Mouse (Mus musculus): ENCODE measurements around the gene Capn8. TPM values are rescaled to one million over a fixed set of nuclear protein-coding genes. Genes with fewer than 3 reads are reported as not detected.

Gene Capn8
- total and polyA plus RNA-seq, 3 experiments: not detected

DNA sequence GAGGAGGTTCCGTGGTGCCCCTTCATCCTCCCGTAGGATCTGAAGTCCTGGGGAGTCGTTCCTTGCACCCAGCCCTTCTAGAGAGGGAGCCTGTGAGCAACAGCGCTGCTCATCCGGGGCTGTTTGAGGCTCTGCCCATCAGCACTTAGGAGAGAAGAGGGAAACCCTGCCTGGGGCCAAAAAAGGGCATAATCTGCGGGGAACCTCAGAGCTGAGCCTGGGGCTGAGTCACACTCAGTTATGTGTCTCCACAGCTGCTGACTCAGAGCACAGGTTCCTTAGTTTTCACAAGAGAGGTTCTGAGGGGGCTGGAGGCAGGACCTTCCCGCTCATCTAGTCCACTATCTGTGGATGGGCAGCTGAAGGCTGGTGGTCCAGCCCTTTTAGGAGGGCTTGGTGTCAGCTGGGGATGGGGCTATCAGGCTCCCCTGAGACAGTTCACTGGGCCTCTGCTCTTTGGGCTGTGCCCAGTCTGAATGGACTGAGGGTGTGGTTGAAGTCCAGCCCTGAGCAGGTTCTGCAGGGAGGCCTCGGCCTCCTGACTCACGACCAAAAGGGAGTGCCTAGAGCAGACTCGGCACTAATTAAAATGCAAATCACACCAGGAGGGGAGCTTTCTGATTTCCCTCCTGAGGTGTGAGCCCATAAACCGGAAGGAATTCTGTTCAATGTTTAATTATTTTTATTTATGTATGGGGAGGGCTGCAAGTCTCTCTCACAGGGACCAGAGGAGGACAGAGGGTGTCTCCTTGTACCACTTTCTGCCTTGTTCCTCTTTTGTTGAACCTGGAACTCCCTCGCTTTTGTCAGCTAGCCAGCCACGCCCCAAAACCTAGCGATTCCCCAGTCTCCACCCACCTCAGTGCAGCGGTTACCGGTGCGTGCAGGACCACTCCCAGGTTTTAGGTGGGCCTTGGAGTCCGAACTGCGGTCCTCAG is 36.6 kb upstream of the Capn8 start:
- Histone ChIP-seq H3K4me1 (ENCODE audit: insufficient read depth, low read depth, low read length) (no peaks in the 10 kb centered on the region), H3K9me3 (replicated peaks) (no peaks in the 10 kb centered on the region), H3K36me3 (replicated peaks) (no peaks in the 10 kb centered on the region), H3K4me3 (ENCODE audit: low read depth, low read length) (no peak overlapping the region), H3K27me3 (ENCODE audit: insufficient read depth, low read length) (no peaks in the 10 kb centered on the region)
- DNase-seq (ENCODE audit: low spot score): no peak
- no peak for TF ChIP-seq POLR2AphosphoS5 (IDR thresholded peaks at IDR 0.05; ENCODE audit: insufficient replicate concordance, low read depth, low read length)
- no peak for TF ChIP-seq CTCF (IDR thresholded peaks at IDR 0.05; ENCODE audit: low read depth, low read length)
- no peak for TF ChIP-seq TAL1 (conservative IDR thresholded peaks at IDR 0.05; ENCODE audit: low read depth, low read length)
- no peak for TF ChIP-seq GATA1 (IDR thresholded peaks at IDR 0.05; ENCODE audit: borderline replicate concordance, low read length)
- TF ChIP-seq GATA2 (IDR thresholded peaks at IDR 0.05; ENCODE audit: borderline replicate concordance, low read depth, low read length): no peak
- no peak for ATAC-seq (ENCODE audit: extremely low read depth, insufficient number of reproducible peaks, low FRiP score, poor library complexity, severe bottlenecking)

DNA sequence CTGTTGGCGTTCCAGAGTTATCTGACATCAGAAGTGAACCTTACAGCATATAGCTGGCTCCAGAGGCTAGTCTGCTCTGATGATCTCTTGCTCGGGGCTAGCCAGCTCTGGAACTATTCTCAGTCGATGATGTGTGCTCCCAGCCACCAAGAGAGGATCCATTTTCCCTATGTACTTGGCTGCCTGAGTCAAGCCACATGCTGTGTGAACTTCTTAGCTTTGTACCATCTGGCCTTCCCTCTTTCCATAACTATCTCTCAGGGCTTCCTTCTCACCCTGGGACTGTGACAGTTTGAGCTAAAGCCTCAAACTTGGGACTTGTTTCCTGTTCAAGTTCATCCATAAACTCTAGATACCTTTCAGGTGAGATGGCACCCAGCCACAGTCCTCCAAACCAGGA is 31.2 kb upstream of the Capn8 start:
- Histone ChIP-seq H3K9me3 (replicated peaks) (no peaks in the 10 kb centered on the region), H3K36me3 (replicated peaks) (no peaks in the 10 kb centered on the region), H3K4me3 (ENCODE audit: low read depth, low read length) (no peak overlapping the region), H3K4me1 (ENCODE audit: insufficient read depth, low read depth, low read length) (no peaks in the 10 kb centered on the region), H3K27me3 (ENCODE audit: insufficient read depth, low read length) (no peaks in the 10 kb centered on the region)
- ATAC-seq (ENCODE audit: extremely low read depth, insufficient number of reproducible peaks, low FRiP score, poor library complexity, severe bottlenecking) (no peak), DNase-seq (ENCODE audit: low spot score) (no peak)
- no peak for TF ChIP-seq TAL1 (conservative IDR thresholded peaks at IDR 0.05; ENCODE audit: low read depth, low read length)

DNA sequence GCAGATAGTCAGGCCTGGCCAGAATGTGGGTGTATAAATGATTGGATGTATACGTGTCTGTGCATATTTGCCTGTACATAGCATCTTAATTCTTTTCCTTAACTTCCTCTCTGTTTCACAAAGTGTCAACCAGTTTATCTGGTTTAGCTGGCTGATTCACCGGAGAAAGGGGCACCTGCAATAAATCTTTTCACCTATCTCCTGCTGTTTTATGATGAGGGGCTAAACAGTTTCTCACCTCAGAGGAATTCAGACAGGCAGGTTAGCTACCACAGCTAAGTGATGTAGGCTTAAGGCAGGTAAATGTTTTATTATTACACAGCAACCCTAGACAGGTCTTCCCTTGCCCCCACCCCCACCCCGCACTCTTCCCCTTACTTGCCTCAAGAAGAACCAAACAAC is 29.7 kb upstream of the Capn8 start:
- Histone ChIP-seq H3K36me3 (replicated peaks) (no peaks in the 10 kb centered on the region), H3K9me3 (replicated peaks) (no peaks in the 10 kb centered on the region), H3K4me3 (ENCODE audit: low read depth, low read length) (no peak overlapping the region), H3K4me1 (ENCODE audit: insufficient read depth, low read depth, low read length) (peaks cover 5% of the 10 kb centered on the region; the same call in 1 of the 2 replicates), H3K27me3 (ENCODE audit: insufficient read depth, low read length) (no peaks in the 10 kb centered on the region)
- DNase-seq (ENCODE audit: low spot score): no peak
- TF ChIP-seq CTCF (IDR thresholded peaks at IDR 0.05; ENCODE audit: low read depth, low read length): no peak
- no peak for TF ChIP-seq TAL1 (conservative IDR thresholded peaks at IDR 0.05; ENCODE audit: low read depth, low read length)
- TF ChIP-seq GATA1 (IDR thresholded peaks at IDR 0.05; ENCODE audit: borderline replicate concordance, low read length): no peak
- no peak for TF ChIP-seq POLR2AphosphoS5 (IDR thresholded peaks at IDR 0.05; ENCODE audit: insufficient replicate concordance, low read depth, low read length)
- no peak for TF ChIP-seq GATA2 (IDR thresholded peaks at IDR 0.05; ENCODE audit: borderline replicate concordance, low read depth, low read length)
- no peak for ATAC-seq (ENCODE audit: extremely low read depth, insufficient number of reproducible peaks, low FRiP score, poor library complexity, severe bottlenecking)

DNA sequence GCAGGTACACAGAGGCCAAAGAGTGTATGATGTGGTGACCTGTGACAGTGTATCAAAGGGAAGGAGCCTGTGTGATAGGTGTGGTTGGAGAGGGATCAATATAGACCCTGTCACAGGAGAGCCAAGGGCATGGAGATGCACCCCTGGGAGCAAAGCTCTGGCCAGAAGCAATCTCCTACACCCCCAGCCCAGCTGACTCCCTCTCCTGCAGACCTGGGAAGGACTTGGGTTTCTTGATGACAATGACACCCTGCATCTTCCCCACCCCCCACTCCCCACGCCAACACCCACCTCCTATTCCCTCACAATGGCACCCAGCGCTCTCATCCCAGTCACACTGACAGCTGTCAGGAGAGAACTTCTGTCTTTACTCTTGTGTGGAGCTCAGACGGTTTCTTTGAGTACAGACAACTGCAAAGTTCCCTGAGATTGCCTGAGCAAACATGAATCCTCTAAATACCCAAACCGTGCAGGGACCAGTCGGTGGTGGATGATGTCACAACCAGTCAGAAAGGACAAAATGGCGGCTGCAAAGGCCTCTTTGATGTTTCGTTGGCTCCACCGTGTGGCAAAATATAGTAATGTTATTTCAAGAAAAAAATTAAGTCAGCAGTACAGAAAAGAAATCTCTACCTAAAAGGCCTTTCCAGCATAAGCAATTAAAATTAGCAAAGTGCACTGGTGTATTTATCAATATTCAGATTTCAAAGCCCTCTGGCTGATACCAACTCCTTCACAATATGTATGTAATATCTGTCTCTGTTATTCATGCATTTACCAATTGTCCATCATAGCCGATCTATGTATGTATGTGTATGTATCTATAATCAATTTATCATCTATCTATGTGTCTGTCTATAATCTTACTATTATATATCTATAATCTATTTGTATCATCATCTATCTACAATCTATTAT is 25.5 kb upstream of the Capn8 start:
- peaks cover 5% of the 10 kb centered on the region; the same call in 1 of the 2 replicates for H3K4me1 ChIP-seq (ENCODE audit: insufficient read depth, low read depth, low read length)
- DNase-seq (ENCODE audit: low spot score) (peak; percentile 52), ATAC-seq (ENCODE audit: extremely low read depth, insufficient number of reproducible peaks, low FRiP score, poor library complexity, severe bottlenecking) (peak; percentile 89)
- H3K36me3 ChIP-seq (replicated peaks): no peaks in the 10 kb centered on the region
- H3K9me3 ChIP-seq (replicated peaks): no peaks in the 10 kb centered on the region
- peak overlapping the region; percentile 7; the same call in 1 of the 2 replicates for H3K4me3 ChIP-seq (ENCODE audit: low read depth, low read length)
- H3K27me3 ChIP-seq (ENCODE audit: insufficient read depth, low read length): no peaks in the 10 kb centered on the region
- TF ChIP-seq TAL1 (conservative IDR thresholded peaks at IDR 0.05; ENCODE audit: low read depth, low read length): no peak
- TF ChIP-seq GATA2 (IDR thresholded peaks at IDR 0.05; ENCODE audit: borderline replicate concordance, low read depth, low read length): no peak
- no peak for TF ChIP-seq POLR2AphosphoS5 (IDR thresholded peaks at IDR 0.05; ENCODE audit: insufficient replicate concordance, low read depth, low read length)
- TF ChIP-seq CTCF (IDR thresholded peaks at IDR 0.05; ENCODE audit: low read depth, low read length): no peak
- no peak for TF ChIP-seq GATA1 (IDR thresholded peaks at IDR 0.05; ENCODE audit: borderline replicate concordance, low read length)

DNA sequence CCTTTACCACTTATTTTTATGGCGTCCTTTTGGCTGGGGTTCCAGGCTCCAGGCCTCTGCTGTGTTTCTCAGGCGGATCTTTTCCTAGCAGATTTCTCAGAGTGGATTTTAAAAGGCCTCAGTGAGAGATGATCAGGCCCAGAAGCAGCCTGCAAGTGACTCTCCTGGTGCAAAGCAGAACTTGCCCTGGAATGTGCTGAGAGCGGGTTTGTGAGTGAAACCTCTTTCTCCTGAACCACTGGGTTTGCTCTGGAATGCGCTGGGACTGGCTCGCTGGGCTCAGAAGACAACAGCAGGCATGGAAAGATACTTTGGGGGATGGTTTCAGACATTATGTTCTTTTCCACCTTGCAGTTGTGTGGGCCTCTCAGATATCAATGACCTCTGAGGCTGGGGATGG is 22.7 kb upstream of the Capn8 start:
- H3K36me3 ChIP-seq (replicated peaks): no peaks in the 10 kb centered on the region

DNA sequence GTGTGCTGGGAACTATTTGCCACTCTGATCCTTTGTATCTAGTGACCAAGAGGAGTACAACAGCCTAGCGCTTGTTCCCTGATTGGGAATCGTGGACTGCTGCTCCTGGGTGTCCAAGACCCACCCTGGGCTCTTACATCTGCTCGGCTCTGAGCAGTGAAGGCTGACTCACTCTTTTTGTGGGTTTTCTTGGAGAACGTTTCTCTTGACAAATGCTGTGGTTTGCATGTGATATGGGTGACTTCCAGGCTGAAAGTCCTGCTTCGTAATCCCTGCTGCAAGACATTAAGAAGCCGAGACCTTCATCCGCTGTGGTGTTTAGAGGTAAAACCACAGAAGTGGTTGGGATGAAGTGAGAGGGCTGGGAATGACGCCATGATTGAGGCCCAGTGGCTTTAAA is 21.7 kb upstream of the Capn8 start:
- DNase-seq (ENCODE audit: low spot score) (no peak), ATAC-seq (ENCODE audit: extremely low read depth, insufficient number of reproducible peaks, low FRiP score, poor library complexity, severe bottlenecking) (no peak)
- Histone ChIP-seq H3K4me1 (ENCODE audit: insufficient read depth, low read depth, low read length) (peaks cover 5% of the 10 kb centered on the region; the same call in 1 of the 2 replicates), H3K27me3 (ENCODE audit: insufficient read depth, low read length) (no peaks in the 10 kb centered on the region), H3K36me3 (replicated peaks) (no peaks in the 10 kb centered on the region), H3K9me3 (replicated peaks) (0 out of 2 replicates have a peak, but pooled peaks cover 7% of the 10 kb centered on the region), H3K4me3 (ENCODE audit: low read depth, low read length) (no peak overlapping the region)
- TF ChIP-seq POLR2AphosphoS5 (IDR thresholded peaks at IDR 0.05; ENCODE audit: insufficient replicate concordance, low read depth, low read length) (no peak), GATA1 (IDR thresholded peaks at IDR 0.05; ENCODE audit: borderline replicate concordance, low read length) (no peak), GATA2 (IDR thresholded peaks at IDR 0.05; ENCODE audit: borderline replicate concordance, low read depth, low read length) (no peak), TAL1 (conservative IDR thresholded peaks at IDR 0.05; ENCODE audit: low read depth, low read length) (no peak), CTCF (IDR thresholded peaks at IDR 0.05; ENCODE audit: low read depth, low read length) (no peak)

More for the DNA sequence above, 22.7 kb upstream of the Capn8 start:
- ATAC-seq (ENCODE audit: extremely low read depth, insufficient number of reproducible peaks, low FRiP score, poor library complexity, severe bottlenecking) (no peak), DNase-seq (ENCODE audit: low spot score) (no peak)
- TF ChIP-seq GATA2 (IDR thresholded peaks at IDR 0.05; ENCODE audit: borderline replicate concordance, low read depth, low read length) (no peak), GATA1 (IDR thresholded peaks at IDR 0.05; ENCODE audit: borderline replicate concordance, low read length) (no peak), TAL1 (conservative IDR thresholded peaks at IDR 0.05; ENCODE audit: low read depth, low read length) (no peak), CTCF (IDR thresholded peaks at IDR 0.05; ENCODE audit: low read depth, low read length) (no peak), POLR2AphosphoS5 (IDR thresholded peaks at IDR 0.05; ENCODE audit: insufficient replicate concordance, low read depth, low read length) (no peak)
- 0 out of 2 replicates have a peak, but pooled peaks cover 7% of the 10 kb centered on the region for H3K9me3 ChIP-seq (replicated peaks)
- H3K4me3 ChIP-seq (ENCODE audit: low read depth, low read length): no peak overlapping the region
- no peaks in the 10 kb centered on the region for H3K27me3 ChIP-seq (ENCODE audit: insufficient read depth, low read length)
- H3K4me1 ChIP-seq (ENCODE audit: insufficient read depth, low read depth, low read length): peaks cover 5% of the 10 kb centered on the region; the same call in 1 of the 2 replicates
